Mouse (Mus musculus) adrenal gland, postnatal 14 days (tissue): ENCODE results near the gene Tfap4. TPM values are rescaled to one million over a fixed set of nuclear protein-coding genes. Genes with fewer than 3 reads are reported as not detected.

ENCODE experiments used
- DNase-seq: peaks from one replicate; pipeline ENCODE4 v3.0.0; 2021; ENCODE audit warnings: mixed read lengths
- long read RNA-seq, 2 experiments: library from polyadenylated mRNA; stranded (forward); transcript quantifications; one replicate each; pipeline ENCODE4 v2.0.0; 2021
- total RNA-seq: library from RNA; stranded (reverse); gene quantifications from 2 replicates; pipeline ENCODE4 v1.2.3, GENCODE M21; 2021

The Tfap4 gene
- total RNA-seq: 5.7 and 9.2 TPM in 2 replicates
- long read RNA-seq, experiment 1, transcript Tfap4-201 (7 exons, 2,247 nt): major isoform, 5 of 6 reads
- long read RNA-seq, experiment 1, partial matches to known transcripts: 0 of 6 reads
- long read RNA-seq, experiment 1, other reads (novel, unspliced or antisense): 1 of 6 reads
- long read RNA-seq, experiment 2, partial matches to known transcripts: 1 of 6 reads
- long read RNA-seq, experiment 2, other reads (novel, unspliced or antisense): 2 of 6 reads

DNA sequence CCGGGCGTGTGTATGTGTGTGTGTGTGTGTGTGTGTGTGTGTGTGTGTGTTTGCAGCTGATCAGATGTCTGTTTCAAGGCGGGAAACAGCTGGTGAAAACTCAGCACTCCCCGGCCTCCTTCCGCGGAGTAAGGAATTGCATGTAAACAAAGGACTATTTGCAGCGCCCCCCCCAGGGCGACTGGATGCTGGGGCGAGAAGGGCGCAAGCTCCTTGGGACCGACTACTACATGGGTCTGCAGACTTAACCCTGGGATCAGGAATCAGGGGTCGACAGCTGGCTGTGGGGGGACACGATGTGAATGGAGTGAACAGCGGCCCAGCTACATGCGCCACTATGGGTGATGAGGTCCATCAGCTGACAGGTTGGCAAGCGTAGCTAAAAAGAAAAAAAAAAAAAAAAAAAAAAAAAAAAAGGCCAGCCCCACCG is at the start of gene Tfap4:
Gene Tfap4, minus strand, starts transcription at position 140 of the 430 bp plus-strand sequence.
- DNase-seq: peak; percentile 91

GRCm38 (mm10) chr16:4608532-4609059 is 48.9 kb upstream of the Tfap4 start:
- no peak for DNase-seq

DNA sequence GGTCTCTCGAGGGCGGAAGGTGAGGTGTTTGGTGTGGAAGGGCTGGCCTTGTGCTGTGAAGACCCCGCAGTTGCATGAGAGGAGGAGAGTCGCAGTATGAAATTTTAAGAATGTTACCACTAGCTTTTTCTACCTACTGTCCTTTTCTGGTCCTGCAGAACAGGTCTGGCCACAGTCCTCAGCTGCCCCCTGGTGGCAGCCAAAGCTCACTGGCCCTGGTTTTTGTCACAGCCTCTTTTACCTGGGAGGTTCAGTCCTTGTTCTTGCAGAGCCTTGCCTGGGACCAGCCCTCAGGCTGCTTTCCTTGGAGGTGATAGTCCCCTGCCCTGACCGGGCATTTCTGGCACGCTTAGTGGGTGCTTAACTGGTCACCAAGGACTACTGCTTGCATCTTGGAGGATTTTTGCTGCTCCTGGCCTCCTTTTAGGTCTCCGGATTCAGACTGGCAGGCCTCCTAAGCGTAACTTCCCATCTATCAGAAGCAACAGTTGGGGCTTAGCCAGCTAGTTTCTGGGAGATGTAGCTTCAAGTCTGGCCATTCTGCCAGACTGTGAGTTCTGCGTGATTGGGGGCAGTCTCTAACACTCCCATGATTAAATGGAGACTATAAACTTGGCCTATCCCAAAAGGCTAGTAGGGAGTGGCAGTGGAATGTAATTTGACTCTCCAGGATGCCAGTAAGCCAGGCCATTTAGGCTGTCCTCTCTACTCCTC is 48.3 kb upstream of the Tfap4 start:
- DNase-seq: peak; percentile 90

DNA sequence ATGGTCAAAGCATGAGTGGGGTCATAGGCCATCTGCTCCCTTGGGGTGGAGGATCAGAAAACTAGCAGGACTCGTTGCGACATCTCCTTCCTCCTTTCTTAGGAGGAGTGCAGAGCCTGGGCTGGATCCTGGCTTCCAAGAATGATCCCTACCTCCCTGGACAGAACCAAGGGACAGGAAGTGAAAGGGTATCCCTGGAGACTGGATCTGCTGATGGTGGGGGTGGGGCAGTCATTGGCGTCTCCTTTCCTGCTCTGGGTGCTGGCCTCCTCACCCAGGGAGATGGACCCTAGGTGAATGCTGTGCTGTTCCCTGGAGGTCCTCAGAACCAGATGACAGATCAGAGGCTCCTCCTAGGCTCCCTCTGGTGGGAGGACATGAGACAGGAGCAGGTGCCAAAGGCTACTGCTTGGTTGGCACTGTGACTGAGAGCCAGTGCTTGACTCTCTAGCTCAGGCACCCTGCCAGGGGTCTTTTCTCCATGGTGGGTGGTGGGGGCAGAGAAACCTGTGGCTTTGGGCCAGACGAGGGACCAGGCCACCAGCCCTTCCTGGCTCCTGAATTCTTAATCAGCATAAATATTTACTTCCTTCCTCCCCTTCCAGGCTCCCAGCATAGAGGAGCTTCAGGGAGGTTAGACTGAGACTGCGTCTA is 46.9 kb upstream of the Tfap4 start:
- peak; percentile 68 for DNase-seq

- no peak for DNase-seq
Measured at GRCm38 (mm10) chr16:4605514-4606131, 46.0 kb upstream of the Tfap4 start.

- DNase-seq: no peak
Measured at GRCm38 (mm10) chr16:4604293-4604837, 44.7 kb upstream of the Tfap4 start.

DNA sequence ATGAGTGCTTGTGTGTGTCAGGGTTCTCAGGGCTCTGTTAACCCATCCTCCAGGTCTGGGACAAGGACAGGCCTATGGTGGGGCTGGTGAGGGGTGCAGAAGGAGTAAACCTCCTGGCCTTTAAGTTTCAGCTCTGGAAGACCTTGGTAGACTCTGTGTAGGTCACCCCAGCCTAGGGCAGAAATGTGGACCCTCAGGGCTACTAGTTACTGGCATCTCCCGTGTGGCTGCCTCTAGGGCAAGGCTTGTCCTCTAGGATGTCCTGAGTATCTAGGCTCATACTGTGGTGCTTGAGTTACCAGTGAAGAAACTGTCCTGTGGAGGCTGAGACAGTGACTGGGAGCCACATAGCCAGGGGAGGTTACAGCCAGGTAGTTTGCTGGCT is 43.8 kb upstream of the Tfap4 start:
- DNase-seq: no peak

DNA sequence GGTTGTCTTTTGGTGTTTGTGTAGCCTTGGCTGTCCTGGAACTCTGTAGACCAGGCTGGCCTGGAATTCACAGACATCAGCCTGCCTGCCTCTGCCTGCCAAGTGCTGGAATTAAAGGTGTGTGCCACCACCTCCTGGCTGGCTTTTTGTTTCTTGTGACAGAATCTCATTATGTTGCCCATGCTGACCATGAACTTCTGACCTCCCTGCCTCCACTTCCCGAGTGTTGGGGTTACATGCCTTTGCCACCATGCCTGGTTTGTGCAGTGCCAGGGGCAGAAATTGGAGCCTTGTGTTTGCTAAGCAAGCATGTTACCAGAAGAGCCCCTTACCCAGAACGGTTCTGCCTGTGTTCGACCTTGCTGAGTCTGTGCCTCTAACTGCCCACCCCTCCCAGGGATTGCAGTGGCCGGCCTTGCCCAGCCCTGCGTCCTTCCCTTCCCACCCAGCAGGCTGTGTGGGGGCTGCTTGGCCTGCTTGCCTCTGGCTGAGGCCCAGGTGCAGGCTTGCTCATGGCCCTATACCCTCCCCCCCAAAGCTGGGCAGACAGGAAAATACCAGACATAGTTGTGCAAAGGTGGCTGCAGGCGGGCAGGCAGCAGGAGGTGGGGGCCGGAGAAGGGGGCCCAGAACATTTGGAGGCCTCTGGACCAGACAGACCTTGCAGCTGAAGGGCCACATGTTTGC is 43.3 kb upstream of the Tfap4 start:
- peak; percentile 54 for DNase-seq

- DNase-seq: peak; percentile 47
Measured at GRCm38 (mm10) chr16:4602189-4602588, 42.5 kb upstream of the Tfap4 start.

- DNase-seq: no peak
Measured at GRCm38 (mm10) chr16:4600701-4601310, 41.2 kb upstream of the Tfap4 start.

GRCm38 (mm10) chr16:4599616-4600015 is 40.0 kb upstream of the Tfap4 start:
- DNase-seq: no peak

DNA sequence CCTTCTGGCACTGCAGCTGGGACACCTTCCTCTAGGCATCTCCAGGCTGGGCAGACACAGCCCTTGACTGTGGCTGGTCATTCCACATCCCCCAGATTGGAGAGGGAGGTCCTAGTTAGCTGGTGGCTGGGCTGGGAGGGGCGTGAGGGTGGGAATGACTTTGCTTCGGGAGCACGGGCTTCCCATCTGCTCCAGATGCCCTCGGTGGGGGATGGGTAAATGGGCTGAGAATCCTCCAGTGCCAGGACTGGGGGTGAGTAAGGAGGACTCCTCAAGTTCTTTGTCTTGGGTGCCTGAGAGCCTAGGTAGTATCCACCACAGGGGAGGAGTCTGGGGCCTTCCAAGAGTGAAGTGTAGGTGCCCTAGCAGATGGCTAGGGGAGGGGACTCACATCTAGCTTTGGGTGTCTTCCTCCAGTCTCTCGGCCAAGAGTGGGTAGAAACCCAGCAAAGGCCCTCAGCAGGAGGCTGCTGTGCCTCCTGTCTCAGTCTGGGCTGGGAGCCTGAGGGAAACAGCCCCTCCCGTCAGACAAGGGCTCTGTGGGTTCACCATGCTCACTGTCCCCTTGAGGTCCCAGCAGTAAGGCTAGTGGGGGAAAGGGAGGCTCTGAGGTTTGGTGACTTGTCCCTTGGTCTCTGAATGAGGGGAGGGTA is 39.4 kb upstream of the Tfap4 start:
- no peak for DNase-seq

DNA sequence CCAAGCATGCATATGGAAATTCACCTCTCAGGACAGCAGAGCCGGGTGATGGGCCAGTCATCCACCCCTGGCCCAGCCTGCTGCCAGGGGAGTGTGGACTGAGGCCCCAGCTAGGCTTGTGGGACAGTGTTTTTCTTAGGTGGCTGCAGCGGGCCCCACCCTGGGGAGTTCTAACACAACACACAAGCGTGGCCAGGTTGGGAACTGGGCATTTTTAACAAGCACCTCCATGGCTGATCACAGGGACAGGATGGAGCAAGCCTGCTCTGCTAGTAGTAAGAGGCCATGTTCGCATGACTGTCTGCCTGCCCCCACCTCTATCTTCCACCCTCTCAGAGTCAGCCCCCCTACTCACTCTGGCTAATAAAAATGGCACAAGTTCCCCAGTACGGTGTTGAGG is 38.4 kb upstream of the Tfap4 start:
- no peak for DNase-seq

- DNase-seq: no peak
Measured at GRCm38 (mm10) chr16:4597296-4597695, 37.6 kb upstream of the Tfap4 start.

DNA sequence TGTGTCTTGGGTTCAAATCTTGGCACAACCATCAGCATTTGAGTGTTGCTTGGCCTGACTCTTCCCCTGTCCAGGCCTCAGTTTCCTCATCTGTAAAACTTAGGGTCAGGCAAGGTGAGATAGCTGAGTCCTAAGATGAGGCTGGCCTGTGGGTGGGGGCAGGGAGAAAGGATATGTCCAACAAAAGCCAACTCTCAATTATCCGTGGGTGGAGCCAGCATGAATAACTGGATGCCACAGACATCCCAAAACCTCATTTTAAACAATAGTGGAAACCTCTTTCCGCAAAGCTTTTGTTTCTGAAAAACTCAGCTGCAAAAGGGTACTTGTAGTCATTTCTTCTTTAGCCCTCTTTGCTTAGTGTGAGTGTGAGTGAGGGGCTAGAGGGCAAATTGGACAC is 37.2 kb upstream of the Tfap4 start:
- DNase-seq: no peak

GRCm38 (mm10) chr16:4596141-4596728 is 36.6 kb upstream of the Tfap4 start:
- no peak for DNase-seq

GRCm38 (mm10) chr16:4595527-4595963 is 35.9 kb upstream of the Tfap4 start:
- DNase-seq: peak; percentile 72

- no peak for DNase-seq
Measured at GRCm38 (mm10) chr16:4594814-4595526, 35.3 kb upstream of the Tfap4 start.

DNA sequence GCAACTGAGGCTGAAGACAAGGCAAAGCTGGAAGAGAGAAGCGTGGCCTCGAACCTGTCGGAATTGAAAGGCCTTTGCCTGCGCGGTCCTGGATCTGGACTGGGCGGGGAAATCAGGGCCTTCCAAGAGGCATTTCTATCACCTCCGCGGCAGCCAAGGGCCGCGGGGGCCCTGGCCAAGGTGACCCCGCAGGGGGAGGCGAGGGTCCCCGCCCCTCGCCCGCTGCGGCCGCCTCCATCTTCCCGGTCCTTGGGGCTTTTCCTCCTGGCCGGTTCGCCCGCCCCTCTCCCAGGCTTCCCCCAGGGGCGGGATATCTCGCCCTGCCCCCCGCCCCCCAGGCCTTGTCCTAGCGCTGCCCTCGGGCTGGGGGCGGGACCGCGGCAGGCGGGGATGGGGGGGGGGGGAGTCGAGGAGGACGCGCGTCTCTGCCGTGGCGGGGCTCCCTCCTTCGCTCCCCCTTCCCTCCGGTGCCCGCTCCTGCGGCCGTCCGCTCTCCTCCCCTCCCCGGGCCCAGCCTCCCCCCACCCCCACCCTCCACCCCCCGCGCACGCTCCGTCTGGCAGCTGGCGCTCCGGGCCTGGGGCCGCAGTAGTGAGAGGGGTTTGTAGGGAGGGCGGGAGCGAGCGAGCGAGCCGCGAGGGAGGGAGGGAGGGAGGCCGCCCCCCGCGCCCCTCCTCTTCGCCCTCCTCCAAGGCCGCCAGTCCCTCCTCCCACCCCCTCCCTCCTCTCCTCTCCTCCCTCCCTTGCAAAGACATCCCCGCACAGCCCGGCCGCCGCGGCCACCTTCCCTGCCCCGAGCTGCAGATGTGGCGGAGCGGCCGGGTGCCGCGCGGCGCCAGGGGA is 34.5 kb upstream of the Tfap4 start, which contains the start of gene Glis2:
Gene Glis2, plus strand, starts transcription at position 743 of the 843 bp plus-strand sequence.
- DNase-seq: peak; percentile 82
